Mouse (Mus musculus) heart, postnatal 0 days (tissue): ENCODE results near the gene Fmo5. TPM values are rescaled to one million over a fixed set of nuclear protein-coding genes. Genes with fewer than 3 reads are reported as not detected.

Source experiments
- ATAC-seq: fragments of 200-750 bp; cut with Nextera tagmentation; 2 replicates; pipeline ENCODE4 v1.8.0; 2017; ENCODE audit warnings: low read depth, moderate number of reproducible peaks, moderate library complexity; ENCODE audit not compliant: insufficient read depth
- DNase-seq: peaks from one replicate; pipeline ENCODE4 v3.0.0-alpha.2; 2016; ENCODE audit warnings: low spot score
- H3K27ac ChIP-seq: fragments of 300-500 bp; sonication (generic); 2 replicates; pipeline ENCODE4 v1.5.1; 2014; ENCODE audit warnings: low read depth, mild to moderate bottlenecking
- H3K27me3 ChIP-seq: fragments of 300-500 bp; sonication (generic); 2 replicates; pipeline ENCODE4 v1.6.1; 2014; ENCODE audit warnings: low read length, mixed read lengths; ENCODE audit not compliant: control insufficient read depth, insufficient read depth
- H3K36me3 ChIP-seq: fragments of 300-500 bp; sonication (generic); replicated peaks from 2 replicates; pipeline ENCODE4 v1.6.1; 2014; ENCODE audit warnings: low read length, mixed read lengths; ENCODE audit not compliant: control insufficient read depth, insufficient read depth
- H3K4me1 ChIP-seq: fragments of 300-500 bp; sonication (generic); 2 replicates; pipeline ENCODE4 v1.6.1; 2014; ENCODE audit warnings: antibody characterized with exemption; ENCODE audit not compliant: control insufficient read depth, insufficient read depth
- H3K4me2 ChIP-seq: fragments of 300-500 bp; sonication (generic); 2 replicates; pipeline ENCODE4 v1.6.1; 2014; ENCODE audit warnings: low read depth, mild to moderate bottlenecking, low read length, moderate library complexity
- H3K4me3 ChIP-seq: fragments of 300-500 bp; sonication (generic); 2 replicates; pipeline ENCODE4 v1.5.1; 2014; ENCODE audit warnings: low read depth, low read length
- H3K9ac ChIP-seq: fragments of 300-500 bp; sonication (generic); replicated peaks from 2 replicates; pipeline ENCODE4 v1.6.1; 2014; ENCODE audit warnings: low read depth, low read length, mixed read lengths
- H3K9me3 ChIP-seq: fragments of 300-500 bp; sonication (generic); replicated peaks from 2 replicates; pipeline ENCODE4 v1.6.1; 2016; ENCODE audit warnings: low read length; ENCODE audit not compliant: control insufficient read depth
- CTCF ChIP-seq: IDR thresholded peaks from 2 replicates; pipeline ENCODE4 v1.5.1; 2016; ENCODE audit warnings: antibody characterized with exemption, control low read depth, low read depth
- EP300 ChIP-seq: IDR thresholded peaks from 2 replicates; pipeline ENCODE4 v1.6.1; 2016; ENCODE audit warnings: antibody characterized with exemption, low read depth
- WGBS: fragments of 180-500 bp; shearing (Covaris S2); extraction: QIAGEN DNeasy Blood & Tissue Kit; methylation state at CpG from one replicate; pipeline ENCODE4 v1.1.7; 2014; 5-methylcytosine and 5-hydroxymethylcytosine counted together
- polyA plus RNA-seq: library from polyadenylated mRNA; unstranded; fragments of >200 nt; fragmentation: Nextera tagmentation; extraction: Ambion mirVana; gene quantifications from 2 replicates; pipeline ENCODE4 v1.2.1, GENCODE M21; 2015
- total RNA-seq: library from RNA; depleted of rRNA; stranded (reverse); fragments of >200 nt; gene quantifications from 2 replicates; pipeline ENCODE4 v1.2.3, GENCODE M21; 2014; ENCODE audit warnings: low replicate concordance

Fmo5 gene
- total and polyA plus RNA-seq, 2 experiments from 2014 or later = 4.6 to 19.2 TPM

DNA sequence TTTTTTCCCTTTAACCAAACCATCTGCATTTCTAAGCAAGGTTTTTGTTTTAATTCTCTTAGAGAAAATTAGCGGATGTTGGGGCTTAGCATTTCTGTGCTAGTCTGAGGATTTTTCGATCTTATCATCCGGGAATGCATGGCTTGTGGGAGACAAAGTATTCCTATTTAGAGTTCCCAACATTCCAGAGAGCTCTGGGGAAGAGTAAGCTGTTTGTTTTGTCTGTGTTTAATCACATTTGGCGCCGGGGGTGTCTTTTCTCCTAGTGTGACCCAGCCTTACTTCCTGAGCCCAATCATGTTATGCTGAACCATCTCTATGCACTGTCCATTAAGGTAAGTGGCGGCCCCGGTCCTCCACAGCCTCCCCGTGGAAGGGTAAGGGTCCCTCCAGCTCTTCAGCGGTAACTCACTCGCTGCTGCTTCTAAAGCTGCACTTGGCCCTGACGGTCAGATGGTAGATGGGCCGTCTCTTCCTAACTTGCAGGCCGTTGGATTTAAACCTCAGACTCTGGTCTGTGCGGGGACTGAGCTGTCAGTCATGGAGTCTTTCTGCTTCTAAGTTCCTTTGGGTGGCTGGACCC, 38.6 kb downstream of the Fmo5 start:
- TF ChIP-seq CTCF (no peak), EP300 (no peak)
- ATAC-seq (peak; percentile 22; the same call in 1 of the 2 replicates), DNase-seq (no peak)
- H3K36me3 ChIP-seq = peaks cover 70% of the 10 kb centered on the region
- WGBS = 33% methylated on average over 14 of the region's 14 CpGs
- no peaks in the 10 kb centered on the region for H3K9me3 ChIP-seq
- no peak overlapping the region for H3K4me2 ChIP-seq
- H3K9ac ChIP-seq = no peak overlapping the region
- no peaks in the 10 kb centered on the region for H3K27me3 ChIP-seq
- H3K27ac ChIP-seq = no peak overlapping the region
- peaks cover 12% of the 10 kb centered on the region; the same call in 1 of the 2 replicates for H3K4me1 ChIP-seq
- no peak overlapping the region for H3K4me3 ChIP-seq

- WGBS = 55% methylated on average over 7 of the region's 7 CpGs
- Histone ChIP-seq H3K4me2 (no peak within 1 kb of the TSS), H3K4me1 (no peaks in the 10 kb centered on the region), H3K27ac (no peak within 1 kb of the TSS), H3K36me3 (peaks cover 26% of the 10 kb centered on the region), H3K27me3 (no peaks in the 10 kb centered on the region), H3K9ac (no peak within 1 kb of the TSS), H3K4me3 (no peak within 1 kb of the TSS), H3K9me3 (no peaks in the 10 kb centered on the region)
- TF ChIP-seq CTCF (no peak), EP300 (no peak)
- ATAC-seq = no peak
- DNase-seq = no peak
Observed at GRCm38 (mm10) chr3:97674644-97675110, 46.1 kb downstream of the Fmo5 start, which contains the start of gene Gm17651. TSS of gene Gm17651 (minus strand) at chr3:97674694.

- Histone ChIP-seq H3K4me2 (no peak overlapping the region), H3K36me3 (peaks cover 14% of the 10 kb centered on the region), H3K4me3 (no peak overlapping the region), H3K27ac (no peak overlapping the region), H3K27me3 (no peaks in the 10 kb centered on the region), H3K4me1 (no peaks in the 10 kb centered on the region), H3K9ac (no peak overlapping the region), H3K9me3 (no peaks in the 10 kb centered on the region)
- WGBS = 90% methylated on average over 3 of the region's 3 CpGs
- ATAC-seq = no peak
- TF ChIP-seq EP300 (no peak), CTCF (no peak)
- no peak for DNase-seq
Observed at GRCm38 (mm10) chr3:97676126-97676525, 47.5 kb downstream of the Fmo5 start.

DNA sequence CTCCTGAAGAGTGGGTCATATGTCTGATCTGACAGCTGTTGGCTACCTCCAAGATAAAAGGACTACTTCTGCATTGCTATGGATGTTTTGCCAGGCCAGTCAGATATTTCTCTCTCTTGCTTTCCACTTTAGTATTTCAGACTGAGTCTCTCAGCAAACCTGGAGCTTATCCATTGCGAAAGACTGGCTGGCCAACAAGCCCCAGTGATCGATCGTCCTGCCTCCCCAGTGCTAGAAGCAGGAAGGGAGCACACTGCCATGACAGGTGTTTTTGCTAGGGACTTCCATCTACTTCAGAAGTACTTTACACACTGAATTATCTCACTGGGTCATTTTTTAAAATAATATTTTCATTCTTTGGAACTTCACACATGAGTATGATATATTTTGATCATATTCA, 49.8 kb downstream of the Fmo5 start:
- Histone ChIP-seq H3K4me1 (0 out of 2 replicates have a peak, but pooled peaks cover 5% of the 10 kb centered on the region), H3K4me2 (no peak overlapping the region), H3K9me3 (no peaks in the 10 kb centered on the region), H3K27ac (no peak overlapping the region), H3K36me3 (no peaks in the 10 kb centered on the region), H3K4me3 (no peak overlapping the region), H3K27me3 (no peaks in the 10 kb centered on the region), H3K9ac (no peak overlapping the region)
- DNase-seq (no peak), ATAC-seq (no peak)
- WGBS = 87% methylated on average over 3 of the region's 3 CpGs
- TF ChIP-seq EP300 (no peak), CTCF (no peak)

DNA sequence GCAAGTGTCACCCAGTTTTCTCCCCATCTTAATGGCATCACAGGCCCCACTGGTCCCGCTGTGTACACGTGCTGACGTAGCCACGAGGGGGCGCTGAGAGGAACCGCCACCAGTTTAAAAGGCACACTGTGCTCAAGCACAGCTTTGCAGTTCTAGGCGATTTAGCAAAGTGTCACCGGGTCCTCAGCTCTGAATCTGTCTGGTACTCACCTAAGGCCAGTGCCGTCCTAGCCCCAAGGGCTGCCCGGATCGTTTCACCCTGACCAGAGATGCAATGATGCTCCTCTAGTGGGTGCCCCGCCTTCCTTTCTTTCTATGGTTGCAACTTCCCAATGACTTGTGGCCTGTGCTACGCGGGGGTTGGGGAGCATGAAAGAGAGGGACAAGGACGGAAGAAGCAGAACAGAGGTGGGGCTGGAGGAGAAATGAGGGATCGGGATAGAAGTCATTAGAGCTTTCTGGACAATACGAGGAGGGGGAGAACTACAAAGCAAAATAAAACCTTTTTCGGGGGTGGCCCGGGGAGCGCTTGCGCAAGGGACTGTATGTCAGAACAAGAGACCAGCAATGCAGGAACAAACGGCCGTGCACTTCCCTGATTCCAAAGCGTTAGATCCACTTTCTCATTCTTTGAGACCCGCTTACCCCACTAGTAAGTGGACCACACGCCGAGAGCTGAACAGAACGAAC, 52.2 kb downstream of the Fmo5 start:
- ATAC-seq (peak; percentile 81), DNase-seq (peak; percentile 55)
- H3K9me3 ChIP-seq = no peaks in the 10 kb centered on the region
- peak overlapping the region; percentile 37 for H3K4me3 ChIP-seq
- peak overlapping the region; percentile 0; the same call in 1 of the 2 replicates for H3K27ac ChIP-seq
- H3K4me2 ChIP-seq = peak overlapping the region; percentile 64
- H3K4me1 ChIP-seq = peaks cover 15% of the 10 kb centered on the region; the same call in 1 of the 2 replicates
- no peaks in the 10 kb centered on the region for H3K27me3 ChIP-seq
- TF ChIP-seq EP300 (no peak), CTCF (peak; percentile 78)
- 3% methylated on average over 28 of the region's 28 CpGs for WGBS
- 0 out of 2 replicates have a peak overlapping the region, but pooled peaks have one; percentile 17 for H3K9ac ChIP-seq
- H3K36me3 ChIP-seq = no peaks in the 10 kb centered on the region
